Mouse (Mus musculus): ENCODE data around the gene Gcm2. TPM values are rescaled to one million over a fixed set of nuclear protein-coding genes. Genes with fewer than 3 reads are reported as not detected.

The Gcm2 gene
- polyA plus RNA-seq, 1 experiment, result not detected

DNA sequence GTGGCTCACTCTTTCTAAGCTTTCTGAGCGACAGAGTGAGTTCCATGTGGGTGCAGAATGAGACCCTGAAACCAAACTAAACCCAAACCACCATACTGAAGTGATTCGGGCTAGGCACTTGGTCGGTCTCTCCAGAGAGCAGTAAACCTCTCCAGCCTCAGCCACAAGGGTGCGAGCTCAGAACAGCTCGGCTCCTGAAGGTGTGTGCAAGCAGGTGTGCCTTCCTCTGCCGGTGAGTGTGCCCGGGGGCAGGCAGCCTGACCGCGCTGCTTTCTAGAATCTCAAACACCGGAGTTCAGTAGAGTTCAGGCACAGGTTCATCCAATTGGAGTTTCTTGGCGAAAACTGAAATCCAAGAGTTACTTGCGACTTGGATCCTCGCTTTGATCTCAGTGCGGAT is 3.1 kb upstream of the Gcm2 start, which contains the start of gene Sycp2l:
Gene Sycp2l, plus strand, starts transcription at position 368 of the 400 bp plus-strand sequence.
- no peak for TF ChIP-seq FLI1 (IDR thresholded peaks at IDR 0.05; ENCODE audit: low read length)
- no peak for TF ChIP-seq GATA1 (IDR thresholded peaks at IDR 0.05; ENCODE audit: borderline replicate concordance, low read length)
- Histone ChIP-seq H3K4me1 (peaks cover 10% of the 10 kb centered on the region), H3K27me3 (replicated peaks) (peaks cover 46% of the 10 kb centered on the region), H3K36me3 (replicated peaks; ENCODE audit: low read length) (no peaks in the 10 kb centered on the region), H3K9me3 (peaks cover 6% of the 10 kb centered on the region; the same call in 1 of the 2 replicates), H3K4me3 (replicated peaks) (peak within 1 kb of the TSS; percentile 67)

DNA sequence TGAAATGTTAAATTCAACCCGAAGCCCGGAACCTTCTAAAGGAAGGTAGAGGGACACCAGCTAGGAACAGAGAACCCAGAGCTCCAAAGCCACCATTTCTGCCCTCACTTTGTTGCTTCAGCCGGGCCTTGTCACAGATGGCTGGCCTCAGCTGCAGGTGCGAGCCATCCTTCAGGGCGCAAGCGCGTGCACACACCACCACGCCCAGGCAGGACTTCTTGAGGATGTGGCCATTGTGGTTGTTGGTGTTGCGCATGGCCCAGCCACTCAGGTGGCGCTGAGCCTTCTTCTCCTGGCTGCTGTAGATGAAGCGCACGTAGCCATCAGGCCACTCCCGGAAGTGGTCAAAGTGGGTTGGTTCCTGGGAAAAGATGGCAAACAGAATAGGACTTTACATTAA is 5.3 kb downstream of the Gcm2 start:
- no peaks in the 10 kb centered on the region for H3K36me3 ChIP-seq (replicated peaks; ENCODE audit: low read length)
- no peak overlapping the region for H3K4me3 ChIP-seq (replicated peaks)
- TF ChIP-seq FLI1 (IDR thresholded peaks at IDR 0.05; ENCODE audit: low read length), result no peak
- no peak for TF ChIP-seq GATA1 (IDR thresholded peaks at IDR 0.05; ENCODE audit: borderline replicate concordance, low read length)
- no peaks in the 10 kb centered on the region for H3K9me3 ChIP-seq
- no peaks in the 10 kb centered on the region for H3K4me1 ChIP-seq
- peaks cover 17% of the 10 kb centered on the region for H3K27me3 ChIP-seq (replicated peaks)

DNA sequence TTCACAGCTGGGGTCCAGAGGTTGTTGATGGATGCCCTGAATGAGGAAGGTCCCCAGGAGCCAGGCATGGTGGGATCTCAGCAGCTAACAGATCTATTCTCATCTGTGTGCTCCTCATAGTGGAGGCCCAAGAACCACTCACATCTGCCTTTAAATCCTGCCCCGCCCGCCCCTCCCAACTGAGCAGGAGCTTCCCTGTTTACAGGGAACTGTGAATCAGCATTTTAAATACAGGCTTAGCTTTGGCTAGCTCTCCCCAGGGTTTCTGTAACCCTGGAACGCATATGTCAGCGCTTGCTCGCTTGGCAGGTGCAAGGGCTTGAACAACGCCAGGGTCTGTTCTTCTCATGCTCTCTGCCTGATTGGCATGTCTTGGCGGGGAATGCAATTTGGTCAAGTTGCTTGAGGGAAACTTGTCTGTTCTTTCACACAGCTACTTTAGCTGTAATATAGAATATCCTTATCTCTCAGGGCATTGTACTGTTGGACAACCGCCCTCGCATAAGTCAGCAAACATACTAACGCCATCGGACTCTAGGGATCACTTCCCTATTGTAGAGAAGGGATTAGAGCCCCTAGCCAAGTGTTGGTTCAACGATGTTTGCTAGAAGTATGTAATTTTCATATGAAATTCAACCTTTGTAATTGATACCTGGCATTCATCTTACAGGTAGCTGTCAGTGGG is 6.9 kb downstream of the Gcm2 start:
- peaks cover 14% of the 10 kb centered on the region for H3K27me3 ChIP-seq (replicated peaks)
- no peak overlapping the region for H3K4me3 ChIP-seq (replicated peaks)
- H3K4me1 ChIP-seq, result no peaks in the 10 kb centered on the region
- no peak for TF ChIP-seq FLI1 (IDR thresholded peaks at IDR 0.05; ENCODE audit: low read length)
- TF ChIP-seq GATA1 (IDR thresholded peaks at IDR 0.05; ENCODE audit: borderline replicate concordance, low read length), result no peak
- H3K36me3 ChIP-seq (replicated peaks; ENCODE audit: low read length), result no peaks in the 10 kb centered on the region
- H3K9me3 ChIP-seq, result peaks cover 8% of the 10 kb centered on the region

DNA sequence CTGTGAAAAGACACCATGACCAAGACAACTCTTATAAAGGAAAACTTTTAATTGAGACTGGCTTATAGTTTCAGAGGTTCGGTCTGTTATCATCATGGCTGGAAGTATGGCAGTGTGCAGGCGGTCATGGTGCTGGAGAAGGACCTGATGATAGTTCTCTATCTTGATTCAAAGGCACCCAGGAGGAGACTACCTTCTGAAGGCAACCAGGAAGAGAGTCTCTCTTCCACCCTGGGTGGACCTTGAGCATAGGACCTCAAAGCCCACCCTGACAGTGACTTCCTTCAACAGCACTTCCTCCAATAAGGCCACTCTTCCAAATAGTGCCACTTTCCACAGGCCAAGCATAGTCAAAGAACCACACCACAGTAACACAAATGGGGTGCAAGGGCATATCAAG is 10.8 kb downstream of the Gcm2 start:
- no peaks in the 10 kb centered on the region for H3K36me3 ChIP-seq (replicated peaks; ENCODE audit: low read length)
- peaks cover 12% of the 10 kb centered on the region for H3K27me3 ChIP-seq (replicated peaks)
- H3K4me3 ChIP-seq (replicated peaks), result no peak overlapping the region
- peaks cover 8% of the 10 kb centered on the region for H3K9me3 ChIP-seq
- TF ChIP-seq FLI1 (IDR thresholded peaks at IDR 0.05; ENCODE audit: low read length) (no peak), GATA1 (IDR thresholded peaks at IDR 0.05; ENCODE audit: borderline replicate concordance, low read length) (no peak)
- H3K4me1 ChIP-seq, result peaks cover 5% of the 10 kb centered on the region; the same call in 1 of the 2 replicates

DNA sequence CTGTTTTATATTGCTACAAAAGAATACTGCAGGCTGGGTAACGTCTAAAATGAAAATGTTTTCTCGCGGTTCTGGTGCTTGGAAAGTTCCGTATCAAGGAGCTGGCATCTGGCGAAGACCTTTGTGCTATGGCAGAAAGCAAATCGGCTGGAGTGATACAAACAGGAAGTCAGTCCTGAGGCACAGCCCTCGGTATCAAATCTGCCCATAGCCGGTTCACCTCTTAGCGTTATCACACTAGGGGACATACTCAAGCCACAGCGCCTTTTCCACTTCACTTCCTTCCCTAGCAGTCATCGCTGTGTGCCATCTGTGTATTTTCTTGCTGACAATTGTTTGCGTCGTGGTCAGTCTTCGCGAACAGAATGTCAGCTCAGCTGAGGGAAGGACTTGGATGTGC is 12.5 kb downstream of the Gcm2 start:
- peak overlapping the region; percentile 35 for H3K4me3 ChIP-seq (replicated peaks)
- H3K27me3 ChIP-seq (replicated peaks), result peaks cover 12% of the 10 kb centered on the region
- H3K36me3 ChIP-seq (replicated peaks; ENCODE audit: low read length), result no peaks in the 10 kb centered on the region
- TF ChIP-seq FLI1 (IDR thresholded peaks at IDR 0.05; ENCODE audit: low read length) (no peak), GATA1 (IDR thresholded peaks at IDR 0.05; ENCODE audit: borderline replicate concordance, low read length) (no peak)
- H3K4me1 ChIP-seq, result peaks cover 5% of the 10 kb centered on the region; the same call in 1 of the 2 replicates
- H3K9me3 ChIP-seq, result peaks cover 8% of the 10 kb centered on the region

DNA sequence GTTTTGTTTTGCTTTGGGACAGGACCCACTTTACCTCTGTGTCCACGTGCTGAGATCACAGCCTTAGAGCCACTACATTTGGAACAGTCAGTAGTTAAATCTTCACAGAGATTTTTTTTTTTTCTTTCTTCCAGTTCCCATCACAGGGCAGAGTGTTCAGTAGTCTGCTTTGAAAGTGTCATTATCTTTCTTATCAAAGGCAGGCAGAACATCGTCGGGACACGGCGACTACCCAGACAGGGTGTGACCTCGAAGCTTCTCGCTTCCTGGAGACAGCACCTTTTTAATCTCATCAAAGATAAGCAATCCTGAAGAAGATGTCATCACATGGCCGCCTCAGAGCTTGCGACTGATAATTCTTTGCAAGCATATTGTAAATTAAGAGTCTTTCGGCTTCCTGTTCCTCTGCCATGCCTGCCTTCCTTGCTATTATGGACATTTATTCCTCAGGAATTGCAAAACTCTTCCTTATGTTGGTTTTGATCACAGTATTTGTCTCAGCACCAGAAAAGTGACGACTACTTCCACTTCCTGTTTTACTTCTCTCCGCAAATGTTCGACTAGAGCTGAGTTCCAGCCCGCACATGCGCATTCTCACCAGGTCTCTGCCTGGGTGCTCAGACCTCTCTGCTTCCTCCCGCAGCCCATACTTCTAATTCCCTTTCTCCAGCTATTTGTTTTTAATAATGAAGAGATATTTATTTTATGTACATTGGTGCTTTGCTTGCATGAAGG is 13.3 kb downstream of the Gcm2 start:
- Histone ChIP-seq H3K36me3 (replicated peaks; ENCODE audit: low read length) (no peaks in the 10 kb centered on the region), H3K4me3 (replicated peaks) (no peak overlapping the region), H3K4me1 (peaks cover 5% of the 10 kb centered on the region; the same call in 1 of the 2 replicates), H3K9me3 (peaks cover 8% of the 10 kb centered on the region), H3K27me3 (replicated peaks) (peaks cover 13% of the 10 kb centered on the region)
- TF ChIP-seq GATA1 (IDR thresholded peaks at IDR 0.05; ENCODE audit: borderline replicate concordance, low read length), result no peak
- no peak for TF ChIP-seq FLI1 (IDR thresholded peaks at IDR 0.05; ENCODE audit: low read length)

DNA sequence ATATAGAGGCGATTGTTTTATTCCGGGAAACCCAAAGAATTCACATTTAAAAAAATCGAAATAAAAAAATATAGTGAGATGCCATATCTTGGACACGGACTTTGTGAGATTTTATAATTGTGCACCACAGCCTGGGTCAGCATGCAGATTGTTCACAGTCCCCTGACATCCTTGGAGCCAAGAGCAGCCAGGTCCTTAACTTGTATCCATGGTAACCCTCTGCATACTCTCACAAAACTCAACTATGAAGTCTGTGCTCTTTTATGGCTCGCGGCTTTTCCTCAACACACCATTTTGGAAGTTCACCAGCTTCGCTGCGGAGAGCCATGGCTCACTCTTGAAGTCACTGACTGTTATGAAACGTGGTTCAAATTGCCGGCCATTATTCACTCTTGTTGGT is 16.7 kb downstream of the Gcm2 start:
- Histone ChIP-seq H3K9me3 (no peaks in the 10 kb centered on the region), H3K4me1 (peaks cover 8% of the 10 kb centered on the region; the same call in 1 of the 2 replicates), H3K4me3 (replicated peaks) (no peak overlapping the region), H3K36me3 (replicated peaks; ENCODE audit: low read length) (no peaks in the 10 kb centered on the region), H3K27me3 (replicated peaks) (peaks cover 19% of the 10 kb centered on the region)
- TF ChIP-seq GATA1 (IDR thresholded peaks at IDR 0.05; ENCODE audit: borderline replicate concordance, low read length) (no peak), FLI1 (IDR thresholded peaks at IDR 0.05; ENCODE audit: low read length) (no peak)

DNA sequence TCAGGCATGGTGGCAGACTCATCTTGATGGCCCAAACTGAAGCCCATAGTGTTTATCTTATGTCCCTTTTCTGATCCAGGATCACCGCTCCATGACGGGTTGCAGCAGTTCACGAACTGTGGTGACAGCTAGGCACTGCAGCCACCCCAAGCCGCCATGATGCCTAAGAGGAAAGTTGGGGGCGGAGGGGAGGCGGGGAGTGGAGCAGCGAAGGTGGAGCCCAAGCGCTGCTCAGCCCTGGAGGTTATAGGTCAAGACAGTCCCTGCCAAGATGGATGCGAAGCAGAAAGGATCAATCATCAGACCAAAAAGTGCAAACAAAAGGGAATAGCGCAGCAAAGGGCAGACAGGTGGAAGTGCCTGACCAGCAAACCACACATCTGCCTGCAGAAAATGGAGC is 19.6 kb downstream of the Gcm2 start:
- peak overlapping the region; percentile 5 for H3K4me3 ChIP-seq (replicated peaks)
- peaks cover 22% of the 10 kb centered on the region for H3K27me3 ChIP-seq (replicated peaks)
- H3K4me1 ChIP-seq, result 0 out of 2 replicates have a peak, but pooled peaks cover 3% of the 10 kb centered on the region
- no peaks in the 10 kb centered on the region for H3K9me3 ChIP-seq
- H3K36me3 ChIP-seq (replicated peaks; ENCODE audit: low read length), result no peaks in the 10 kb centered on the region
- TF ChIP-seq FLI1 (IDR thresholded peaks at IDR 0.05; ENCODE audit: low read length), result no peak
- no peak for TF ChIP-seq GATA1 (IDR thresholded peaks at IDR 0.05; ENCODE audit: borderline replicate concordance, low read length)

DNA sequence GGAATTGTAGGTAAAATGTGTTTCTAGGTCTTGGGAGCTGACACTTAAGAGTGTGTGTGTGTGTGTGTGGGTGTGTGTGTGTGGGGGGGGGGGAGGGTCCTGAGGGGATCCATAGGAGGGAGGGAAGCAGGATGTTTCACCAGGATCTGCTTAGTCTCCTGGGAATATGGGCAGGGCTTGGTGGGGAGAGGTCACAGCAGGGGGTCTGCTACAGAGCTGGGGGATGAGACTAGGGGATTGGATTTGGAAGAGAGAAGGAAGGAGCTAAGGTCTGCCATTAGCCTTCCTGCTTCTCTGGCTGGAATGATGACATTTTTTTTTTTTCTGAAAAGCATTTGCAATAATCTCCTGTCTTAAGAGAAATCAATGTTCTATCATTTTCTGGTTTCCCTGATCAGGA is 22.1 kb downstream of the Gcm2 start:
- Histone ChIP-seq H3K27me3 (replicated peaks) (peaks cover 25% of the 10 kb centered on the region), H3K9me3 (no peaks in the 10 kb centered on the region), H3K4me3 (replicated peaks) (no peak overlapping the region), H3K4me1 (0 out of 2 replicates have a peak, but pooled peaks cover 3% of the 10 kb centered on the region), H3K36me3 (replicated peaks; ENCODE audit: low read length) (no peaks in the 10 kb centered on the region)
- TF ChIP-seq FLI1 (IDR thresholded peaks at IDR 0.05; ENCODE audit: low read length), result no peak
- no peak for TF ChIP-seq GATA1 (IDR thresholded peaks at IDR 0.05; ENCODE audit: borderline replicate concordance, low read length)

DNA sequence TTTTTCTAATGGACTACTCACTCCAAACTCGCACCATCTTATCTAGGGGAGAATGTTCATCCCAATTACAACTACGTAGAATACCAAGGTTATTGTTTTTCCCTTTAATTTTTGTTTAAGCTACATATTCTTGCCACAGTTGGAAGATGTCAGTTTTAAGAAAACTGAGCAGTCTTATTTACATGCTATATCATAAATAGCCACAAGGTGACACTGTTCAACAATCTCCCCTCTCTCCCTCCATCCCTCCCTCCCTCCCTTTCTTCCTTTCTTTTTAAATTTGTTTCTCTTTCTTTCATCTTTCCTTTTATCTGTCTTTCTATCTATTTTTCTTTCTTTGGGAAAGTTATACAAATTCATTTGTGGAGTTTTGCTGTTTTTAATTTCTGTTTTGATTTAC is 25.7 kb downstream of the Gcm2 start:
- no peak overlapping the region for H3K4me3 ChIP-seq (replicated peaks)
- H3K36me3 ChIP-seq (replicated peaks; ENCODE audit: low read length), result no peaks in the 10 kb centered on the region
- no peak for TF ChIP-seq FLI1 (IDR thresholded peaks at IDR 0.05; ENCODE audit: low read length)
- TF ChIP-seq GATA1 (IDR thresholded peaks at IDR 0.05; ENCODE audit: borderline replicate concordance, low read length), result no peak
- peaks cover 34% of the 10 kb centered on the region for H3K27me3 ChIP-seq (replicated peaks)
- H3K4me1 ChIP-seq, result peaks cover 2% of the 10 kb centered on the region; the same call in 1 of the 2 replicates
- H3K9me3 ChIP-seq, result no peaks in the 10 kb centered on the region

Measured in megakaryocyte, embryonic 14.5 days (primary cell).